Mouse (Mus musculus) gonadal fat pad, adult 2 months (tissue): ENCODE results near the gene Drd1. TPM values are rescaled to one million over a fixed set of nuclear protein-coding genes. Genes with fewer than 3 reads are reported as not detected.

Experiments used
- polyA plus RNA-seq: library from polyadenylated mRNA; depleted of rRNA; stranded (reverse); fragments of >200 nt; gene quantifications from 2 replicates; pipeline ENCODE4 v1.2.3, GENCODE M21; 2012; rRNA removed

Drd1 gene
- polyA plus RNA-seq, 1 experiment: 0.76 TPM

Other genes with a start within 250 kb of the Drd1 start
- gene Sfxn1, start 16.2 kb upstream of the Drd1 start, polyA plus RNA-seq: 40.1 and 50.0 TPM in 2 replicates
- 1.3 and 1.6 TPM in 2 replicates for gene Hrh2, start 136.4 kb upstream of the Drd1 start, polyA plus RNA-seq